Mouse (Mus musculus) forebrain, embryonic 11.5 days (tissue): Measurements from ENCODE around the gene Mrpl14. TPM values are rescaled to one million over a fixed set of nuclear protein-coding genes. Genes with fewer than 3 reads are reported as not detected.

Experiments
- ATAC-seq: fragments of 200-750 bp; cut with Nextera tagmentation; replicated peaks from 2 replicates; pipeline ENCODE4 v1.8.0; 2017; ENCODE audit warnings: moderate TSS enrichment; ENCODE audit not compliant: low FRiP score
- DNase-seq: peaks from one replicate; pipeline ENCODE4 v3.0.0-alpha.2; 2017; ENCODE audit warnings: low spot score
- H3K27ac ChIP-seq: fragments of 300-500 bp; sonication (generic); 2 replicates; pipeline ENCODE4 v1.5.1; 2014; ENCODE audit warnings: low read depth, low read length
- H3K27me3 ChIP-seq: fragments of 300-500 bp; sonication (generic); 2 replicates; pipeline ENCODE4 v1.6.1; 2014; ENCODE audit warnings: mild to moderate bottlenecking, low read length, mixed read lengths; ENCODE audit not compliant: control insufficient read depth, insufficient read depth
- H3K36me3 ChIP-seq: fragments of 300-500 bp; sonication (generic); 2 replicates; pipeline ENCODE4 v1.6.1; 2014; ENCODE audit warnings: mild to moderate bottlenecking, low read length, moderate library complexity, mixed read lengths; ENCODE audit not compliant: control insufficient read depth, insufficient read depth
- H3K4me1 ChIP-seq: fragments of 300-500 bp; sonication (generic); replicated peaks from 2 replicates; pipeline ENCODE4 v1.6.1; 2014; ENCODE audit warnings: low read length, mixed read lengths; ENCODE audit not compliant: control insufficient read depth, insufficient read depth
- H3K4me2 ChIP-seq: fragments of 300-500 bp; sonication (generic); 2 replicates; pipeline ENCODE4 v1.6.1; 2014; ENCODE audit warnings: low read depth, mild to moderate bottlenecking, low read length, moderate library complexity, mixed read lengths; ENCODE audit not compliant: severe bottlenecking
- H3K4me3 ChIP-seq: fragments of 300-500 bp; sonication (generic); 2 replicates; pipeline ENCODE4 v1.5.1; 2014; ENCODE audit warnings: low read depth, low read length
- H3K9ac ChIP-seq: fragments of 300-500 bp; sonication (generic); 2 replicates; pipeline ENCODE4 v1.6.1; 2014; ENCODE audit warnings: low read length
- H3K9me3 ChIP-seq: fragments of 300-500 bp; sonication (generic); 2 replicates; pipeline ENCODE4 v1.6.1; 2016; ENCODE audit warnings: low read length, mixed read lengths; ENCODE audit not compliant: control insufficient read depth
- WGBS: fragments of 180-500 bp; shearing (Covaris S2); extraction: QIAGEN DNeasy Blood & Tissue Kit; methylation state at CpG from one replicate; pipeline ENCODE4 v1.1.7; 2014; 5-methylcytosine and 5-hydroxymethylcytosine counted together
- polyA plus RNA-seq: library from polyadenylated mRNA; unstranded; fragments of >200 nt; fragmentation: Nextera tagmentation; extraction: Ambion mirVana; gene quantifications from 2 replicates; pipeline ENCODE4 v1.2.1, GENCODE M21; 2014

Gene Mrpl14
- polyA plus RNA-seq, 1 experiment from 2014 or later: 107 TPM

DNA sequence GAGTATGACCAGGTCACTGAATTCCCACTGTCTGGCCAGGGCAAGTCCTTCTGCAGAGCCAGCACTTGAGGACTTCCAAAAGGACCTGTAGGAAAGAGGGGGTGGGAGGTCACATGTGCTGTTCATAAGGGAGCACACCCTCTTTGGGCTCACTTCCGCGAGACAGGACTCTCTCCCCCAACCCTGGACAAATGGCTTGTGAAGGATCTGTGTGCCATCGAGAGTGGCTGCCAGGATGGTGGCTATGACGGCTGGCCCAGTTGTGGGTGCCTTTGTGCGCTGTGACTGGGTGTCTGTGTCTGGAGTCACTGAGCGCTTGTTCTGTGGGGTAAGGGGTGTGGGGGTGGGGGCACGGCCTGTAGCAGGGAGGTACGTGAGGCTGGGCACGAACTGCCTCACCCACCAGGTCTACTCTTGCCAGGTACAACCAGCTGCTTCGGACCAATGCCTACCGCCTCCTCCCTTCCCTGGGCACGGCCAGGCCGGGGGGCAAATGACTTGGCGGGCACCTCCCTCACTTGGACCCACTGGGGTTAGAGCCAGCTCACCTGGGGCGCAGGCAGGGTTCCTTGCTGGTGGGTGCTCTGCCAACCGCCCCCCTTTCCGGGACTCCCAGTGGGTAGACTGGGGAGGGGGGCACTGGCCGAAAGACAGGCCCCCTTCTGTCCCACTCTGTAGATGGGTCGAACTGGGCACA is 47.1 kb downstream of the Mrpl14 start:
- DNase-seq (peak; percentile 70), ATAC-seq (no peak; the same call in 1 of the 2 replicates)
- H3K4me1 ChIP-seq: peaks cover 40% of the 10 kb centered on the region
- peaks cover 3% of the 10 kb centered on the region; the same call in 1 of the 2 replicates for H3K27me3 ChIP-seq
- H3K36me3 ChIP-seq: no peaks in the 10 kb centered on the region
- H3K9me3 ChIP-seq: no peaks in the 10 kb centered on the region
- 53% methylated on average over 19 of the region's 19 CpGs for WGBS
- peak overlapping the region; percentile 26 for H3K4me3 ChIP-seq
- H3K9ac ChIP-seq: peak overlapping the region; percentile 67
- peak overlapping the region; percentile 75 for H3K4me2 ChIP-seq
- no peak overlapping the region for H3K27ac ChIP-seq

DNA sequence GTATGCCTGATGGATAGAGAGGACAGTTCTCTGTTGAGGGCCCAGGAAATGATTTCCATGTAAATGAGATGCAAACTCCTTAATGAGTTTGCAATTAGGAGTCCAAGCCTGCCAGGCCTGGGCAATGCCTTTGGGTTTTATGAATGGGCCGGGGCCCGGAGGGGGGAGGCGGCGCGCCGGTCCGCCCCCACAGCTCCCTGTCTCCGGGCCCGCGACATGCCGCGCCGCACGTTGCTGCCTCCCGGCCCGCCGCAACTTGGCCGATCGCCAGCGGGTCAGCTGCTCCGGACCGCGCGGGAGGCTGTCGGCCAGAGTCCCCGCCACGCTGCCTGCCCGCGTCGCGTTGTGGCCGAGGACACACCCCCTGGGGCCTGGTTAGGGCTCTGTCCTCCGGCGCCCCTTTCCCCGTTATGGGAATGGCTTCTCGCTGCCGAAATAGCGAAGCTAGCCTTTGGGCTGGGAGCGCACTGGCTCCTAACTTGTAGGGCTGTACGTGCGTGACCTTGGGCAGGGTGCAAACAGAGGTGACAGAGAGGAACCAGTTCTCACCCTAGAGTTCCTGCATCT is 47.7 kb downstream of the Mrpl14 start, which contains the start of gene 1600014C23Rik:
TSS of gene 1600014C23Rik (minus strand) at position 110 of the 567 bp plus-strand sequence.
- peaks cover 3% of the 10 kb centered on the region; the same call in 1 of the 2 replicates for H3K27me3 ChIP-seq
- ATAC-seq (peak; percentile 58), DNase-seq (peak; percentile 91)
- peak within 1 kb of the TSS; percentile 68 for H3K27ac ChIP-seq
- H3K36me3 ChIP-seq: no peaks in the 10 kb centered on the region
- H3K4me1 ChIP-seq: peaks cover 40% of the 10 kb centered on the region
- WGBS: 1% methylated on average over 40 of the region's 41 CpGs
- peak within 1 kb of the TSS; percentile 67 for H3K9ac ChIP-seq
- H3K9me3 ChIP-seq: no peaks in the 10 kb centered on the region
- H3K4me3 ChIP-seq: peak within 1 kb of the TSS; percentile 26
- peak within 1 kb of the TSS; percentile 75 for H3K4me2 ChIP-seq

DNA sequence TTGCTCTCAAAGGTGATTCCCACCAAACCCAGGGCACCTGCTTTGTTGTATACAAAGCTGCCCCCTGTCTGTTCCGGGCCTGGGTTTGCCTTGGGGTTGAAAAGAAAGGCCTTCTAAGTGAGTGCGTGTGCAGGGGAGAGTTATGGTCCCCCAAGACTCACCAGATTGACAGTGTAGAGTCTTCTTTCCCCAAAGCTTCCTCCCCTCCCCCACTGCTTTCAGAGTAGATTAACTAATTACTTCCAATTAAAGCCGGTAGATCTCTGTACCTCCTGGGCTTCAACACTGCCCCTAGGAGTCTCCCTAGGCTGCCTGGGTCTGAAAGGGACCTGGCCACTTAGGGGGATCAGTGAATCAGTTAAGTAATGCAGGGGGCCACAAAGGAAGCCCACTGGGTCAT is 48.2 kb downstream of the Mrpl14 start:
- Histone ChIP-seq H3K9ac (peak overlapping the region; percentile 67), H3K27me3 (peaks cover 3% of the 10 kb centered on the region; the same call in 1 of the 2 replicates), H3K4me3 (peak overlapping the region; percentile 26; the same call in 1 of the 2 replicates), H3K9me3 (no peaks in the 10 kb centered on the region), H3K4me2 (peak overlapping the region; percentile 75), H3K36me3 (no peaks in the 10 kb centered on the region), H3K27ac (peak overlapping the region; percentile 68), H3K4me1 (peaks cover 40% of the 10 kb centered on the region)
- ATAC-seq (no peak), DNase-seq (no peak)
- whole genome bisulfite sequencing: 2% methylated on average over 3 of the region's 3 CpGs

DNA sequence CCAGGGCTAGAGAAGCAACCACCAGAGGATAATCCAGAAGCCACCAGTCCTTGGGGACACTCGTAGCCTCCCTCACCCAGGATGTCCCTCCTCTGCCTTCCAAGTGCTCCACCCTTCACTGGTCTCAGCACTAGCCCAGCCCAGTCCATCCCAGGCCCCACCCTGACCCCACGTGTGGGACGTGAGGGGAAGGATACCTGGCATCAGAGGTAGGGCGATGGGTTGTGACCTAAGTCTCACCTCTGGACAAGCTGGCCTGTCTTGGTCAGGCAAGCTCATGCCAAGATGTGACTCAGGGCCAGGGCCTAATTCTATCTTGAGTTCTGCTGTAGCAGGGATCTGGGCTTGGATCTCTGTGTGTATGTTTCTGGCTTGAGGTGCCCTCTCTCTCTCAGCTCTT is 48.8 kb downstream of the Mrpl14 start:
- Histone ChIP-seq H3K4me2 (peak overlapping the region; percentile 75; the same call in 1 of the 2 replicates), H3K36me3 (no peaks in the 10 kb centered on the region), H3K27me3 (peaks cover 3% of the 10 kb centered on the region; the same call in 1 of the 2 replicates), H3K9me3 (no peaks in the 10 kb centered on the region), H3K9ac (peak overlapping the region; percentile 67), H3K27ac (peak overlapping the region; percentile 93; the same call in 1 of the 2 replicates), H3K4me1 (peaks cover 40% of the 10 kb centered on the region), H3K4me3 (no peak overlapping the region)
- WGBS: 50% methylated on average over 4 of the region's 4 CpGs
- ATAC-seq (no peak), DNase-seq (peak; percentile 64)

DNA sequence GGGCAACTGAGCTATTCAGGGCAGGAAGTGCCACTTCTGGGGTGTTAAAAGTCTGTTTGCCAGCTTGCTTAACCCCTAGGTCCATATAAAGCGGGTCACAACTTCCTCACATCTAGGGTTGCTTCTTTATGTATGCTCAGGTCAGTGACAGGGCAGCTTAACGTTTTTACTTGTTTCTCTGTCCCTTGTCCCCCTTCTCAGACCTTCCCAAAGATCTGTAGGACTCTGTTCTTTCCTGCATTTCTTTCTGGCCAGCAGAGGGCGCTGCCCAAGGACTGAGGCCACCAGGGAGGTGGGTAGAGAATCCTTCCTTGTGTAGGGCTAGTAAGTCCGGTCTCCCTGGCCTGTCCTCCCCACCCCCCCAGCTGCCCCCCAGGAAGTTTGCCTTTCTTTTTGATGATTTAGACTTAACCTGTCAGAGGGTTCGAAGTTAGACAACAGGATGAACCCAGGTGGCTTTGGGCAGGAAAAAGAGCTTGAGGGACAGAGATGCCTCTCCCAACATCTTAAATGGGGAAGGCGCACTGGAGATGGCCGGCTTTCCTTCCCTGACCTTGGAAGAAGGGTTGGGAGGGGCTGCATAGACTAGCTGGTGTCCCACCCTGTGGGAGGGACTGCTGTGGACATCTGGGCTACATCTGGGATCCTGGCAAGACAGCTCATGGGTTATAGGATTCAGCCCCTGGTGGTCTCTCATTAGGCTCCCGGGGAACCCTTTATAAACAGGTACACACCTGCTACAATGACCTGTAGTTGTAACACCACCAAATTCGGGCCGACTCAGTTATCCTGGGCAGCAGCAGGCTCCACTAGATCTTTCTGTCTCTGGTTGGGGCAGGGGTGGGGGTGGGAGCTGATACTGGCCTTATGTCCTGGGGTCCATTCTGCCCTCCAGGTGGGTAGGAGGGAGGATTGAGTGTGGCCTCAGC is 49.5 kb downstream of the Mrpl14 start:
- no peaks in the 10 kb centered on the region for H3K9me3 ChIP-seq
- no peaks in the 10 kb centered on the region for H3K36me3 ChIP-seq
- H3K4me1 ChIP-seq: peaks cover 40% of the 10 kb centered on the region
- DNase-seq: peak; percentile 90
- ATAC-seq: peak; percentile 16; the same call in 1 of the 2 replicates
- WGBS: 6% methylated on average over 10 of the region's 10 CpGs
- peak overlapping the region; percentile 73 for H3K4me2 ChIP-seq
- H3K27me3 ChIP-seq: peaks cover 3% of the 10 kb centered on the region; the same call in 1 of the 2 replicates
- H3K4me3 ChIP-seq: peak overlapping the region; percentile 39
- H3K27ac ChIP-seq: peak overlapping the region; percentile 93
- H3K9ac ChIP-seq: peak overlapping the region; percentile 79

DNA sequence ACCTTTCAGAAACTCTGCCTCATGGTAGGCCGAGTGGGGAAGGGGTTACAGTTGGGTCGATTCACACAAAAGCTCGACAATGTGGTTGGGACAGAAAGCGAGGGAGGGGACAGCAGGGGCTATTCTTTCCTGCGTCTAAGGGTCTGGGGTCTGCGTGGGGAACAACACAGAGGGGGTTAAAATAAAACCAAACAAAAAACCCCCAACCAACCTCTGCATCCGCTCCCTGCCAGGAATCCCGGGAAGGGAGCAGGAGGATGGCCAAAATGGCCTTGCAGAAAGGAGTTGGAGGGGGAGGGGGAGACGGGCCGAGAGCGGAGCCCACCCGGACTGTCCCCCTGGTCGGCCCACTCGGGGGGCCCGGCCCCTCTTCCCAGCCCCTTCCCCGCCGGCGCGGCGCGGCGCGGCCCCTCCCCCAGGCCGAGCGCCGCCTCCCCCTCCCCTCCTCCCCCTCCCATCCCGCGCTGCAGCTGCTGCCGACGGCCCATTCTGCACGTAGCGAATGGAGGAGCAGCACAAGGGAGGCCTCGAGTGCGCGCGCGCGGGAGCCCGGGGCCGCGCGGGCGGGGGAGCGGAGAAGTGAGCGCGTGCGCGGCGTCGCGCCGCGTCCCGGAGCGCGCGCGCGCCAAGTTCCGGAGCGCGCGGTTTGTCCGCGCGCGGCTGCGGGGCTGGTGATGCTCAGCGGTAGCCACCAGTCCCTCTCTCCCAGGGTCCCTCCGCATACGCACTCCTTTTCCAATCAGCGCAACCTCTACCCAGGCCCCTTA is 50.4 kb downstream of the Mrpl14 start:
- WGBS: under 1% methylated on average over 45 of the region's 72 CpGs
- peak; percentile 66 for ATAC-seq
- Histone ChIP-seq H3K27ac (peak overlapping the region; percentile 93), H3K4me2 (peak overlapping the region; percentile 73), H3K4me3 (peak overlapping the region; percentile 39), H3K36me3 (no peaks in the 10 kb centered on the region), H3K9me3 (no peaks in the 10 kb centered on the region), H3K27me3 (peaks cover 3% of the 10 kb centered on the region; the same call in 1 of the 2 replicates), H3K9ac (peak overlapping the region; percentile 79), H3K4me1 (peaks cover 40% of the 10 kb centered on the region)
- DNase-seq: peak; percentile 98

DNA sequence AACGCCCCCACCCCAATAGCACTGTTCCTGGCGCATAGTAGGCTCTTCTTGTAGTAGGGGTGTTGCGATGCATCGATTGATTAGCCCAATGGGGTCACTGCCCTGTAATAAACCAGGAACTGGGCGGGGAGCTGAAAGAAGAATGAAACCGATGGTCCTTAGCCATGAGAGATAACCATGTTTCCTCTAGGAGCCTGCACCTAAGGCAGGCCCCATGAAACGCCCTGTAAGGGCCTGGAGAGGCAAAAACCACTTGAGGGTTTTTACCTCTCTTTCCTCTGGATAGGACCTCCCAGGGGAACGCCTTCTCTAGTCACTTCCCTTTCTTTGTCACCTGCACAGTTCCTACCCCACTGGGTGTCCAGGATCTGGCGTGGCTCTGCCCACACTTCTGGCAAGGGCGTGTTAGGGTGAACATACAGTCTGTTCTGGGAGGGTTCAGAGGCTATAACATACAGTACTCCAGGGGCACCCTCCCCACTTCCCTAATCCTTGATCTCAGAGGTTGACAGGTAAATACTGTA is 51.0 kb downstream of the Mrpl14 start:
- peak overlapping the region; percentile 73 for H3K4me2 ChIP-seq
- H3K36me3 ChIP-seq: no peaks in the 10 kb centered on the region
- H3K4me1 ChIP-seq: peaks cover 40% of the 10 kb centered on the region
- peaks cover 3% of the 10 kb centered on the region; the same call in 1 of the 2 replicates for H3K27me3 ChIP-seq
- peak overlapping the region; percentile 79 for H3K9ac ChIP-seq
- H3K27ac ChIP-seq: peak overlapping the region; percentile 93
- peak overlapping the region; percentile 39 for H3K4me3 ChIP-seq
- no peak for DNase-seq
- peak; percentile 8 for ATAC-seq
- 14% methylated on average over 10 of the region's 10 CpGs for WGBS
- H3K9me3 ChIP-seq: no peaks in the 10 kb centered on the region
